Mouse (Mus musculus): ENCODE data around the gene Lsm12.

DNA sequence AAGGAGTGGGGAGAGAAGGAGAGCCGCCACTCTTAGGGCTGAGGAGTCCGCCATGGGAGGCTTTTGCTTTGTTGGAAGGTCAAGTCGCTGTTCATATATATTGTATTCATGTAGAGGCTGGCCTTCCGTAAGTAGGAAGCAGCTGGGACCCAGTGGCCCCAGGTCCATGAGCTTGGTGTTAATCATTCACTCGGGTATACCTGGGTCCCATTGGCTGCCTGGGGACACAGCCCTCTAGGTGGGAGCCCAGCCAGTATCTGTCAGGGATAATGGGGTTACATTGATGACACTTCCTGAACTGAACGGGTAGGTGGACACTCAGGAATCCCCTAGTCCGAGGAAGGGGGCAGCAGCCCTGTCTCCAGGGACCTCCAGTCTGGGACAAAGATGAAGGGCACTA, 42.7 kb downstream of the Lsm12 start:
- TF ChIP-seq POLR2A (IDR thresholded peaks at IDR 0.05; ENCODE audit: borderline replicate concordance, insufficient read depth, low read length) (no peak), CTCF (IDR thresholded peaks at IDR 0.05; ENCODE audit: borderline replicate concordance, insufficient read depth, low read depth, low read length) (no peak)
